Mouse (Mus musculus): ENCODE measurements around the gene Gm17019.
"Not testable (repeated sequence)": the region's sequence is repeated elsewhere in the genome, so short reads cannot be mapped to it uniquely, and the experiment has no call there.

The Gm17019 gene

GRCm38 (mm10) chr5:15032898-15033297, at the start of gene Gm17019:
Gene Gm17019 (minus strand): TSS chr5:15032998.
- not testable (repeated sequence) for DNase-seq (ENCODE audit: low read depth, low spot score)

- not testable (repeated sequence) for DNase-seq (ENCODE audit: low read depth, low spot score)
Observed at GRCm38 (mm10) chr5:15062385-15062715, 29.6 kb upstream of the Gm17019 start.

GRCm38 (mm10) chr5:15061638-15062384, 29.0 kb upstream of the Gm17019 start:
- DNase-seq (ENCODE audit: low read depth, low spot score) = not testable (repeated sequence)

GRCm38 (mm10) chr5:15054151-15055025, 21.6 kb upstream of the Gm17019 start:
- DNase-seq (ENCODE audit: low read depth, low spot score) = not testable (repeated sequence)

- not testable (repeated sequence) for DNase-seq (ENCODE audit: low read depth, low spot score)
Observed at GRCm38 (mm10) chr5:15053606-15053962, 20.8 kb upstream of the Gm17019 start.

- not testable (repeated sequence) for DNase-seq (ENCODE audit: low read depth, low spot score)
Observed at GRCm38 (mm10) chr5:15052945-15053605, 20.3 kb upstream of the Gm17019 start.

GRCm38 (mm10) chr5:15050807-15051206, 18.0 kb upstream of the Gm17019 start:
- not testable (repeated sequence) for DNase-seq (ENCODE audit: low read depth, low spot score)

- not testable (repeated sequence) for DNase-seq (ENCODE audit: low read depth, low spot score)
Observed at GRCm38 (mm10) chr5:15044830-15045767, 12.3 kb upstream of the Gm17019 start.

- DNase-seq (ENCODE audit: low read depth, low spot score) = not testable (repeated sequence)
Observed at GRCm38 (mm10) chr5:15040784-15041183, 8.0 kb upstream of the Gm17019 start.

GRCm38 (mm10) chr5:15039984-15040383, 7.2 kb upstream of the Gm17019 start:
- DNase-seq (ENCODE audit: low read depth, low spot score) = not testable (repeated sequence)

- DNase-seq (ENCODE audit: low read depth, low spot score) = not testable (repeated sequence)
Observed at GRCm38 (mm10) chr5:15024316-15024715, 8.5 kb downstream of the Gm17019 start.

GRCm38 (mm10) chr5:15020067-15020466, 12.7 kb downstream of the Gm17019 start:
- not testable (repeated sequence) for DNase-seq (ENCODE audit: low read depth, low spot score)

- DNase-seq (ENCODE audit: low read depth, low spot score) = not testable (repeated sequence)
Observed at GRCm38 (mm10) chr5:15010639-15011582, 21.9 kb downstream of the Gm17019 start.

GRCm38 (mm10) chr5:15006907-15007306, 25.9 kb downstream of the Gm17019 start:
- DNase-seq (ENCODE audit: low read depth, low spot score) = not testable (repeated sequence)

- not testable (repeated sequence) for DNase-seq (ENCODE audit: low read depth, low spot score)
Observed at GRCm38 (mm10) chr5:15006288-15006687, 26.5 kb downstream of the Gm17019 start.

GRCm38 (mm10) chr5:15005584-15005983, 27.2 kb downstream of the Gm17019 start:
- DNase-seq (ENCODE audit: low read depth, low spot score) = not testable (repeated sequence)

- not testable (repeated sequence) for DNase-seq (ENCODE audit: low read depth, low spot score)
Observed at GRCm38 (mm10) chr5:15004569-15005562, 27.9 kb downstream of the Gm17019 start.

- DNase-seq (ENCODE audit: low read depth, low spot score) = not testable (repeated sequence)
Observed at GRCm38 (mm10) chr5:14998077-14998476, 34.7 kb downstream of the Gm17019 start.
